Mouse (Mus musculus) cerebellum, adult 2 months (tissue): ENCODE results near the gene Lmtk2. TPM values are rescaled to one million over a fixed set of nuclear protein-coding genes. Genes with fewer than 3 reads are reported as not detected.

Experiments used
- DNase-seq, 2 experiments: peaks; one replicate each; pipeline ENCODE4 v3.0.0; 2021
- H3K27ac ChIP-seq: fragments of 200-500 bp; 2 replicates; pipeline ENCODE4 v1.5.1; 2012; ENCODE audit warnings: low read length, control low read depth, inconsistent platforms; ENCODE audit not compliant: insufficient read depth
- H3K27me3 ChIP-seq: fragments of 200-500 bp; 2 replicates; pipeline ENCODE4 v1.6.1; 2012; ENCODE audit warnings: inconsistent platforms, mild to moderate bottlenecking, low read length, moderate library complexity; ENCODE audit not compliant: control insufficient read depth, insufficient read depth
- H3K4me1 ChIP-seq: fragments of 200-500 bp; 2 replicates; pipeline ENCODE4 v1.6.1; 2011; ENCODE audit warnings: low read length; ENCODE audit not compliant: control insufficient read depth, insufficient read depth
- H3K4me3 ChIP-seq: fragments of 200-500 bp; replicated peaks from 2 replicates; pipeline ENCODE3; 2011; ENCODE audit warnings: mild to moderate bottlenecking, low read depth, low read length, control low read depth; ENCODE audit not compliant: insufficient read depth
- CTCF ChIP-seq: fragments of 200-500 bp; IDR thresholded peaks from 2 replicates; pipeline ENCODE4 v1.5.1; 2011; ENCODE audit warnings: low read depth, mild to moderate bottlenecking, control low read depth, low read length, moderate library complexity, borderline replicate concordance; ENCODE audit not compliant: insufficient read depth
- POLR2A ChIP-seq: fragments of 200-500 bp; IDR thresholded peaks from 2 replicates; pipeline ENCODE4 v1.6.1; 2011; ENCODE audit warnings: low read length, control low read depth, borderline replicate concordance; ENCODE audit not compliant: insufficient read depth
- WGBS: fragments of 180-500 bp; shearing (Covaris S2); methylation state at CpG from one replicate; pipeline ENCODE4 v1.1.7; 2018; 5-methylcytosine and 5-hydroxymethylcytosine counted together
- polyA plus RNA-seq: library from polyadenylated mRNA; depleted of rRNA; stranded (reverse); fragments of >200 nt; gene quantifications from 2 replicates; pipeline ENCODE4 v1.2.3, GENCODE M21; 2012

The Lmtk2 gene
- polyA plus RNA-seq, 1 experiment: 38.8 TPM

- H3K4me1 ChIP-seq: peaks cover 2% of the 10 kb centered on the region; the same call in 1 of the 2 replicates
- H3K27me3 ChIP-seq: no peaks in the 10 kb centered on the region
- 89% methylated on average over 2 of the region's 2 CpGs for WGBS
- no peak overlapping the region for H3K27ac ChIP-seq
- H3K4me3 ChIP-seq: no peak overlapping the region
- TF ChIP-seq CTCF (no peak), POLR2A (no peak)
- no peak for DNase-seq
Measured at GRCm38 (mm10) chr5:144114068-144114467, 13.8 kb downstream of the Lmtk2 start.

GRCm38 (mm10) chr5:144114970-144115627 is 14.9 kb downstream of the Lmtk2 start:
- Histone ChIP-seq H3K27me3 (no peaks in the 10 kb centered on the region), H3K4me1 (peaks cover 6% of the 10 kb centered on the region), H3K4me3 (no peak overlapping the region), H3K27ac (no peak overlapping the region)
- no peak for TF ChIP-seq POLR2A
- no peak for TF ChIP-seq CTCF
- no peak for DNase-seq
- WGBS: 48% methylated on average over 5 of the region's 5 CpGs

GRCm38 (mm10) chr5:144115628-144115977 is 15.4 kb downstream of the Lmtk2 start:
- H3K4me3 ChIP-seq: no peak overlapping the region
- H3K27ac ChIP-seq: no peak overlapping the region
- WGBS: 91% methylated on average over 2 of the region's 2 CpGs
- no peak for DNase-seq
- H3K27me3 ChIP-seq: no peaks in the 10 kb centered on the region
- no peak for TF ChIP-seq POLR2A
- TF ChIP-seq CTCF: no peak
- H3K4me1 ChIP-seq: peaks cover 8% of the 10 kb centered on the region

- DNase-seq: no peak
- 96% methylated on average over 4 of the region's 4 CpGs for WGBS
- TF ChIP-seq CTCF (no peak), POLR2A (no peak)
- Histone ChIP-seq H3K27me3 (no peaks in the 10 kb centered on the region), H3K27ac (no peak overlapping the region), H3K4me3 (no peak overlapping the region), H3K4me1 (peaks cover 11% of the 10 kb centered on the region)
Measured at GRCm38 (mm10) chr5:144118271-144118670, 18.0 kb downstream of the Lmtk2 start.

- Histone ChIP-seq H3K4me1 (peaks cover 11% of the 10 kb centered on the region), H3K4me3 (no peak overlapping the region), H3K27me3 (no peaks in the 10 kb centered on the region), H3K27ac (no peak overlapping the region)
- no peak for DNase-seq
- TF ChIP-seq POLR2A (no peak), CTCF (no peak)
- 81% methylated on average over 2 of the region's 2 CpGs for WGBS
Measured at GRCm38 (mm10) chr5:144119286-144119685, 19.1 kb downstream of the Lmtk2 start.

GRCm38 (mm10) chr5:144121489-144121888 is 21.3 kb downstream of the Lmtk2 start:
- DNase-seq: no peak
- TF ChIP-seq CTCF (no peak), POLR2A (no peak)
- H3K27me3 ChIP-seq: no peaks in the 10 kb centered on the region
- H3K4me3 ChIP-seq: no peak overlapping the region
- no peak overlapping the region for H3K27ac ChIP-seq
- H3K4me1 ChIP-seq: peaks cover 13% of the 10 kb centered on the region

- H3K27ac ChIP-seq: no peak overlapping the region
- 87% methylated on average over 9 of the region's 9 CpGs for WGBS
- DNase-seq: no peak
- H3K4me3 ChIP-seq: no peak overlapping the region
- TF ChIP-seq CTCF: no peak
- TF ChIP-seq POLR2A: no peak
- H3K4me1 ChIP-seq: peaks cover 12% of the 10 kb centered on the region
- no peaks in the 10 kb centered on the region for H3K27me3 ChIP-seq
Measured at GRCm38 (mm10) chr5:144125979-144126755, 25.9 kb downstream of the Lmtk2 start.

GRCm38 (mm10) chr5:144143531-144143930 is 43.3 kb downstream of the Lmtk2 start:
- Histone ChIP-seq H3K27me3 (no peaks in the 10 kb centered on the region), H3K27ac (no peak overlapping the region), H3K4me1 (no peaks in the 10 kb centered on the region), H3K4me3 (no peak overlapping the region)
- 93% methylated on average over 5 of the region's 5 CpGs for WGBS
- no peak for TF ChIP-seq POLR2A
- no peak for TF ChIP-seq CTCF
- DNase-seq: no peak
